Mouse (Mus musculus) layer of hippocampus, postnatal 25 days (tissue): ENCODE data around the gene Fndc5. TPM values are rescaled to one million over a fixed set of nuclear protein-coding genes. Genes with fewer than 3 reads are reported as not detected.

Experiments
- DNase-seq, 2 experiments: peaks; one replicate each; pipeline ENCODE4 v3.0.0; 2022; ENCODE audit warnings: mixed read lengths in 2 of 2, low spot score in 1 of 2; ENCODE audit errors: extremely low spot score in 1 of 2
- total RNA-seq, 2 experiments: library from RNA; stranded (reverse); gene quantifications; 2 replicates each; pipeline ENCODE4 v1.2.3; 2021

Gene Fndc5
- total RNA-seq, 2 experiments from 2014 or later: 85.1 to 86.0 TPM

GRCm38 (mm10) chr4:129122107-129122506, 14.7 kb upstream of the Fndc5 start:
- DNase-seq: no peak

GRCm38 (mm10) chr4:129122719-129123118, 14.1 kb upstream of the Fndc5 start:
- DNase-seq: no peak

- DNase-seq: peak; percentile 77 to 83
These were observed 12.1 kb upstream of the Fndc5 start for GRCm38 (mm10) chr4:129124652-129125146.

GRCm38 (mm10) chr4:129125736-129126451, 10.9 kb upstream of the Fndc5 start:
- DNase-seq: no peak

- DNase-seq: no peak
These were observed 8.0 kb upstream of the Fndc5 start for GRCm38 (mm10) chr4:129128582-129129338.

- DNase-seq: no peak
These were observed 7.4 kb upstream of the Fndc5 start for GRCm38 (mm10) chr4:129129387-129129786.

- DNase-seq: peak in 1 of 2 experiments; percentile 64
These were observed 6.7 kb upstream of the Fndc5 start for GRCm38 (mm10) chr4:129130149-129130548.

GRCm38 (mm10) chr4:129130755-129131303, 6.0 kb upstream of the Fndc5 start:
- DNase-seq: no peak

- peak in 1 of 2 experiments; percentile 89 for DNase-seq
These were observed 1.8 kb upstream of the Fndc5 start for GRCm38 (mm10) chr4:129134799-129135585.

- no peak for DNase-seq
These were observed 1.2 kb upstream of the Fndc5 start for GRCm38 (mm10) chr4:129135637-129136036.

GRCm38 (mm10) chr4:129136189-129136578, 615 bp upstream of the Fndc5 start:
- DNase-seq: no peak

- DNase-seq: no peak
These were observed 858 bp downstream of the Fndc5 start for GRCm38 (mm10) chr4:129137392-129138321.

- no peak for DNase-seq
These were observed 2.8 kb downstream of the Fndc5 start for GRCm38 (mm10) chr4:129139642-129140041.

GRCm38 (mm10) chr4:129140808-129141207, 4.0 kb downstream of the Fndc5 start:
- DNase-seq: no peak

GRCm38 (mm10) chr4:129141560-129142438, 5.0 kb downstream of the Fndc5 start:
- no peak for DNase-seq

GRCm38 (mm10) chr4:129142439-129143045, 5.7 kb downstream of the Fndc5 start:
- no peak for DNase-seq

GRCm38 (mm10) chr4:129143509-129143908, 6.7 kb downstream of the Fndc5 start:
- DNase-seq: no peak
